Mouse (Mus musculus) CH12.LX (cell line): ENCODE results near the gene Stab1. TPM values are rescaled to one million over a fixed set of nuclear protein-coding genes. Genes with fewer than 3 reads are reported as not detected.
A peak's percentile ranks its signal among the peaks of the same experiment; 100 is the strongest.

Source experiments
- DNase-seq: peaks from one replicate; pipeline ENCODE4 v3.0.0-alpha.2; 2013; ENCODE audit errors: extremely low read depth
- H3K27ac ChIP-seq: 2 replicates; pipeline ENCODE4 v1.5.1; 2012; ENCODE audit warnings: low read depth, mild to moderate bottlenecking, control low read depth, moderate library complexity; ENCODE audit not compliant: insufficient read depth
- H3K27me3 ChIP-seq: replicated peaks from 2 replicates; pipeline ENCODE3; 2012; ENCODE audit warnings: inconsistent platforms
- H3K36me3 ChIP-seq, 2 experiments: replicated peaks in 1 of 2; 2 replicates each; pipeline versions ENCODE3 to v1.6.1; 2012; ENCODE audit warnings: inconsistent platforms in 1 of 2, low read length in 1 of 2, mild to moderate bottlenecking in 1 of 2, mixed read lengths in 1 of 2, moderate library complexity in 1 of 2; ENCODE audit not compliant: control insufficient read depth in 1 of 2, insufficient read depth in 1 of 2
- H3K4me1 ChIP-seq, 2 experiments: 2 replicates each; pipeline ENCODE4 v1.6.1; 2012; ENCODE audit warnings: inconsistent platforms in 1 of 2, moderate library complexity in 1 of 2; ENCODE audit not compliant: insufficient read depth in 2 of 2, control insufficient read depth in 1 of 2
- H3K4me2 ChIP-seq: 2 replicates; pipeline ENCODE4 v1.6.1; 2012; ENCODE audit warnings: low read depth, mild to moderate bottlenecking, control low read depth; ENCODE audit not compliant: poor library complexity, insufficient read depth, severe bottlenecking
- H3K4me3 ChIP-seq, 3 experiments: fragments of 150-350 bp in 1 of 3; sonication (generic) in 1 of 3; replicated peaks in 1 of 3; 2 replicates each; pipeline versions ENCODE3 to v1.5.1; 2011 to 2012; ENCODE audit warnings: low read depth in 2 of 3, low read length in 2 of 3, mild to moderate bottlenecking in 2 of 3, moderate library complexity in 2 of 3, control low read depth in 1 of 3, improper control_type of control experiment in 1 of 3, inconsistent platforms in 1 of 3, mixed read lengths in 1 of 3; ENCODE audit not compliant: poor library complexity in 1 of 3
- H3K79me2 ChIP-seq: replicated peaks from 2 replicates; pipeline ENCODE4 v1.6.1; 2012; ENCODE audit warnings: mild to moderate bottlenecking, moderate library complexity; ENCODE audit not compliant: control insufficient read depth, poor library complexity, insufficient read depth, severe bottlenecking; ENCODE audit errors: extremely low read depth
- H3K9ac ChIP-seq: 2 replicates; pipeline ENCODE4 v1.6.1; 2012; ENCODE audit warnings: low read depth, mild to moderate bottlenecking, control low read depth, moderate library complexity; ENCODE audit not compliant: insufficient read depth
- H3K9me3 ChIP-seq: replicated peaks from 2 replicates; pipeline ENCODE3; 2012; ENCODE audit warnings: low read length, inconsistent platforms, mixed read lengths
- BHLHE40 ChIP-seq: IDR thresholded peaks from 2 replicates; pipeline ENCODE4 v1.6.1; 2011; ENCODE audit warnings: mild to moderate bottlenecking, low read depth, low read length, improper control_type of control experiment
- CHD1 ChIP-seq: IDR thresholded peaks from 2 replicates; pipeline ENCODE4 v1.6.1; 2012; ENCODE audit warnings: low read depth, low read length, improper control_type of control experiment, inconsistent platforms
- CHD2 ChIP-seq: IDR thresholded peaks from 2 replicates; pipeline ENCODE4 v1.6.1; 2011; ENCODE audit warnings: low read length, improper control_type of control experiment
- CTCF ChIP-seq, 2 experiments: IDR thresholded peaks in 1 of 2; conservative IDR thresholded peaks in 1 of 2; 2 replicates each; pipeline ENCODE4 v1.5.1; 2011 to 2012; ENCODE audit warnings: low read depth in 2 of 2, low read length in 2 of 2, improper control_type of control experiment in 1 of 2, inconsistent platforms in 1 of 2, mild to moderate bottlenecking in 1 of 2, moderate library complexity in 1 of 2
- ELF1 ChIP-seq: IDR thresholded peaks from 2 replicates; pipeline ENCODE4 v1.6.1; 2014; ENCODE audit warnings: low read depth, mild to moderate bottlenecking, inconsistent platforms, low read length, improper control_type of control experiment
- EP300 ChIP-seq: IDR thresholded peaks from 2 replicates; pipeline ENCODE4 v1.6.1; 2011; ENCODE audit warnings: low read length, improper control_type of control experiment
- ETS1 ChIP-seq: conservative IDR thresholded peaks from 2 replicates; pipeline ENCODE4 v1.6.1; 2012; ENCODE audit warnings: low read depth, mild to moderate bottlenecking, inconsistent platforms, low read length, improper control_type of control experiment, moderate library complexity
- GABPA ChIP-seq: IDR thresholded peaks from 2 replicates; pipeline ENCODE4 v1.6.1; 2012; ENCODE audit warnings: low read depth, low read length, improper control_type of control experiment, inconsistent platforms; ENCODE audit not compliant: insufficient replicate concordance
- HCFC1 ChIP-seq: IDR thresholded peaks from 2 replicates; pipeline ENCODE4 v1.6.1; 2012; ENCODE audit warnings: low read depth, mild to moderate bottlenecking, inconsistent platforms, low read length, improper control_type of control experiment
- IRF4 ChIP-seq: IDR thresholded peaks from 2 replicates; pipeline ENCODE4 v1.6.1; 2014; ENCODE audit warnings: low read depth, mild to moderate bottlenecking, inconsistent platforms, low read length, improper control_type of control experiment
- JUN ChIP-seq: IDR thresholded peaks from 2 replicates; pipeline ENCODE4 v1.6.1; 2011; ENCODE audit warnings: low read depth, mild to moderate bottlenecking, low read length, improper control_type of control experiment, moderate library complexity; ENCODE audit not compliant: insufficient read depth
- JUND ChIP-seq: conservative IDR thresholded peaks from 2 replicates; pipeline ENCODE4 v1.6.1; 2011; ENCODE audit warnings: low read depth, low read length, improper control_type of control experiment
- KAT2A ChIP-seq: IDR thresholded peaks from 2 replicates; pipeline ENCODE4 v1.6.1; 2012; ENCODE audit warnings: low read length, improper control_type of control experiment, inconsistent platforms; ENCODE audit not compliant: insufficient replicate concordance
- MAFK ChIP-seq: IDR thresholded peaks from 2 replicates; pipeline ENCODE4 v1.6.1; 2011; ENCODE audit warnings: low read length, improper control_type of control experiment; ENCODE audit not compliant: insufficient replicate concordance
- MAX ChIP-seq: IDR thresholded peaks from 2 replicates; pipeline ENCODE4 v1.6.1; 2011; ENCODE audit warnings: low read length, improper control_type of control experiment
- MAZ ChIP-seq: IDR thresholded peaks from 2 replicates; pipeline ENCODE4 v1.6.1; 2012; ENCODE audit warnings: low read depth, mild to moderate bottlenecking, inconsistent platforms, low read length, improper control_type of control experiment, moderate library complexity
- MEF2A ChIP-seq: IDR thresholded peaks from 2 replicates; pipeline ENCODE4 v1.6.1; 2014; ENCODE audit warnings: low read depth, mild to moderate bottlenecking, inconsistent platforms, low read length, improper control_type of control experiment, borderline replicate concordance
- MXI1 ChIP-seq: IDR thresholded peaks from 2 replicates; pipeline ENCODE4 v1.6.1; 2011; ENCODE audit warnings: mild to moderate bottlenecking, low read depth, low read length, improper control_type of control experiment
- MYC ChIP-seq: IDR thresholded peaks from 2 replicates; pipeline ENCODE4 v1.6.1; 2011; ENCODE audit warnings: low read depth, mild to moderate bottlenecking, improper control_type of control experiment, low read length
- NELFE ChIP-seq: IDR thresholded peaks from 2 replicates; pipeline ENCODE4 v1.6.1; 2011; ENCODE audit warnings: low read depth, low read length, improper control_type of control experiment
- NRF1 ChIP-seq: IDR thresholded peaks from 2 replicates; pipeline ENCODE4 v1.6.1; 2014; ENCODE audit warnings: low read depth, mild to moderate bottlenecking, inconsistent platforms, low read length, improper control_type of control experiment, moderate library complexity
- PAX5 ChIP-seq: IDR thresholded peaks from 2 replicates; pipeline ENCODE4 v1.6.1; 2012; ENCODE audit warnings: low read length, inconsistent platforms, mixed read lengths
- POLR2A ChIP-seq: IDR thresholded peaks from 2 replicates; pipeline ENCODE4 v1.6.1; 2011; ENCODE audit warnings: low read depth, mild to moderate bottlenecking, improper control_type of control experiment, low read length
- POLR2AphosphoS2 ChIP-seq: IDR thresholded peaks from 2 replicates; pipeline ENCODE4 v1.6.1; 2011; ENCODE audit warnings: low read depth, low read length, improper control_type of control experiment
- RCOR1 ChIP-seq: conservative IDR thresholded peaks from 2 replicates; pipeline ENCODE4 v1.6.1; 2012; ENCODE audit warnings: low read depth, mild to moderate bottlenecking, inconsistent platforms, low read length, improper control_type of control experiment
- SIN3A ChIP-seq: IDR thresholded peaks from 2 replicates; pipeline ENCODE4 v1.6.1; 2012; ENCODE audit warnings: low read length, improper control_type of control experiment, inconsistent platforms
- SMC3 ChIP-seq: IDR thresholded peaks from 2 replicates; pipeline ENCODE4 v1.6.1; 2011; ENCODE audit warnings: low read depth, low read length, improper control_type of control experiment
- TCF12 ChIP-seq: IDR thresholded peaks from 2 replicates; pipeline ENCODE4 v1.6.1; 2014; ENCODE audit warnings: low read depth, mild to moderate bottlenecking, inconsistent platforms, low read length, improper control_type of control experiment
- UBTF ChIP-seq: IDR thresholded peaks from 2 replicates; pipeline ENCODE4 v1.6.1; 2012; ENCODE audit warnings: low read depth, mild to moderate bottlenecking, inconsistent platforms, low read length, improper control_type of control experiment, moderate library complexity
- USF1 ChIP-seq: IDR thresholded peaks from 2 replicates; pipeline ENCODE4 v1.6.1; 2014; ENCODE audit warnings: low read depth, mild to moderate bottlenecking, inconsistent platforms, low read length, improper control_type of control experiment
- USF2 ChIP-seq: conservative IDR thresholded peaks from 2 replicates; pipeline ENCODE4 v1.6.1; 2011; ENCODE audit warnings: low read depth, low read length, improper control_type of control experiment
- ZKSCAN1 ChIP-seq: IDR thresholded peaks from 2 replicates; pipeline ENCODE4 v1.6.1; 2012; ENCODE audit warnings: low read depth, inconsistent platforms, low read length, improper control_type of control experiment, borderline replicate concordance
- ZMIZ1 ChIP-seq: IDR thresholded peaks from 2 replicates; pipeline ENCODE4 v1.6.1; 2012; ENCODE audit warnings: low read depth, mild to moderate bottlenecking, inconsistent platforms, low read length, improper control_type of control experiment
- ZNF384 ChIP-seq: IDR thresholded peaks from 2 replicates; pipeline ENCODE4 v1.6.1; 2012; ENCODE audit warnings: low read depth, low read length, improper control_type of control experiment, inconsistent platforms
- dilution Hi-C: fragments of 300-500 bp; cut with MboI; formaldehyde crosslinking; loops from 2 replicates; pipeline ENCODE4 v1.14.3; 2020; ENCODE audit warnings: low sequenced_read_pairs; ENCODE audit not compliant: extremely low pct_unique_long_range_greater_than_20kb, extremely low pct_ligation_motif_present
- in situ Hi-C: fragments of 300-500 bp; cut with MboI; formaldehyde crosslinking; loops from 3 replicates; pipeline ENCODE4 v1.14.3; 2019; ENCODE audit warnings: low sequenced_read_pairs, low pct_ligation_motif_present, low pct_unique_long_range_greater_than_20kb, mixed read lengths
- polyA plus RNA-seq: library from polyadenylated mRNA; unstranded; fragments of >175 nt; gene quantifications from 2 replicates; pipeline ENCODE4 v1.2.1, GENCODE M21; 2012; ENCODE audit warnings: low read depth; ENCODE audit not compliant: insufficient read length
- total RNA-seq, 2 experiments: library from RNA; depleted of rRNA; stranded (reverse); fragments of 300-350 nt in 1 of 2; fragments of >200 nt in 1 of 2; gene quantifications; 2 replicates each; pipeline ENCODE4 v1.2.3; 2012 to 2014

The Stab1 gene
- total and polyA plus RNA-seq, 3 experiments = 3.9 to 11.2 (median 5.8) TPM

DNA sequence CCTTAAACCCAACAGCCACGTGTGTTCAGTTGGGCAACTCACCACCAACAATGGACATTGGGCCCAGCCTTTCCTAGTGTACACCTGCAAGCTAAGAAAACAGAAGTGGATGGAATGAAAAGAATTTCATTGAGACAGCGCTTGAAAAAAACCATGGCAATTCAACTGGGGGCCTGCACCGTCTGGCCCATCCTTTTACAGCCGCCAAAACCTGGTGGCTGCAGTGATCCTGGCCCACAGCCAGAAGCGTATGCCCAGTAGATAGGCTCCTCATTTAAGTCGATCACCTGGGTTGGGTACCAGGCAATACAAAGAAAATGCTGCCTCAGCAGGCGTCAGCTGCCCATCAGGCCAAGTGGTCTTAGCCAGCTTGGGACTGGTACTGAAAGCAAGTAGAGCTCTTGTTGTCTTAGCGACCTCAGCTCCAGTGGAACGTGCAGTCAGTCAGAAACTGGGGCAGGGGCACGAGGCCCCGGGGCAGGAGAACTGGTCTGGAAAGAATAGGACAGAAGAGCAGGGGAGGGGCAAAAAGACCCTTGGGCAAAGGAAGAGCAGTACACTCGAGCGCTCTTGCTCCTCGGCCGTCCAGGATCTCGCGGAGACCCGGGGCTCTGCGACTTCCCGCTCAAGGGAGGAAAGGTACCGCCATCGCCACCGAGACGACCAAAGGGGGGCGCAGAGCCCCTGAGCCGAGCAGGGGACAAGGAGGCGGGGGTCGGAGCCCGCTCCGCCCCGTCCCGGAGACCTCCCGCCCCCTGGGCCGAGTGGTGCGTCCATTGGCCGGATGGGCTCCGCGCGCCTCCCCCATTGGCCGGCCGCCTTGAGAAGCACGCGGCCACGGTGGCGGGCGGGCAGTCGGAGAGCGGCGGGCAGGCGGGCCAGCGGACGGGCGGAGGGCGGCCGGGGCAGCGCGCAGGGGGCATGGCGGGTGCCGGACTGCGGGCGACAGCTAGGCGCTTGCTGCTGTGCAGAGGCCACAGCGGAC, 37.9 kb downstream of the Stab1 start, which contains the start of gene Nt5dc2:
Nt5dc2 (plus strand) TSS at position 818 of the 985 bp plus-strand sequence.
- DNase-seq = no peak
- TF ChIP-seq ELF1 (no peak), CHD1 (no peak), ZMIZ1 (no peak), JUND (no peak), UBTF (no peak), HCFC1 (no peak), EP300 (no peak), POLR2A (peak; percentile 59), USF2 (no peak), PAX5 (no peak), ZNF384 (no peak), CTCF (conservative IDR thresholded peaks at IDR 0.05 in 1 of 2, IDR thresholded peaks at IDR 0.05 in 1 of 2; ENCODE audit: low read depth in 2 of 2, low read length in 2 of 2) (peak in 1 of 2 experiments; percentile 38; a peak in 2 of 4 replicates), MAX (no peak), IRF4 (no peak), NRF1 (0 out of 2 replicates have a peak, but pooled peaks have one; percentile 31), SMC3 (no peak), SIN3A (0 out of 2 replicates have a peak, but pooled peaks have one; percentile 31), MXI1 (peak; percentile 33; the same call in 1 of the 2 replicates), MEF2A (no peak; the same call in 1 of the 2 replicates), BHLHE40 (no peak), MYC (no peak), POLR2AphosphoS2 (no peak), TCF12 (0 out of 2 replicates have a peak, but pooled peaks have one; percentile 17), ETS1 (no peak), NELFE (no peak), MAFK (peak; percentile 77; the same call in 1 of the 2 replicates), GABPA (no peak), KAT2A (no peak), CHD2 (no peak), ZKSCAN1 (no peak), JUN (no peak), USF1 (no peak), RCOR1 (no peak), MAZ (peak; percentile 59; the same call in 1 of the 2 replicates)
- Histone ChIP-seq H3K79me2 (peaks cover 11% of the 10 kb centered on the region), H3K9ac (peak within 1 kb of the TSS; percentile 48), H3K36me3 (peaks cover 5 to 14% of the 10 kb centered on the region in 2 experiments), H3K4me1 (peaks cover 13 to 19% of the 10 kb centered on the region in 2 experiments), H3K27me3 (peaks cover 33% of the 10 kb centered on the region), H3K27ac (peak within 1 kb of the TSS; percentile 2; the same call in 1 of the 2 replicates), H3K4me2 (peak within 1 kb of the TSS; percentile 80), H3K4me3 (peak within 1 kb of the TSS; percentile 25 to 83 (median 32)), H3K9me3 (no peaks in the 10 kb centered on the region)
- dilution Hi-C loops = no loop called here
- in situ Hi-C loops = no loop called here
